Mouse (Mus musculus): ENCODE data around the gene Hoxa13. TPM values are rescaled to one million over a fixed set of nuclear protein-coding genes. Genes with fewer than 3 reads are reported as not detected.

Hoxa13 gene
- total RNA-seq, 2 experiments from 2014 or later: not detected

GRCm38 (mm10) chr6:52225612-52226568 lies 34.8 kb downstream of the Hoxa13 start:
- DNase-seq (ENCODE audit: low spot score in 2 of 2): no peak

DNA sequence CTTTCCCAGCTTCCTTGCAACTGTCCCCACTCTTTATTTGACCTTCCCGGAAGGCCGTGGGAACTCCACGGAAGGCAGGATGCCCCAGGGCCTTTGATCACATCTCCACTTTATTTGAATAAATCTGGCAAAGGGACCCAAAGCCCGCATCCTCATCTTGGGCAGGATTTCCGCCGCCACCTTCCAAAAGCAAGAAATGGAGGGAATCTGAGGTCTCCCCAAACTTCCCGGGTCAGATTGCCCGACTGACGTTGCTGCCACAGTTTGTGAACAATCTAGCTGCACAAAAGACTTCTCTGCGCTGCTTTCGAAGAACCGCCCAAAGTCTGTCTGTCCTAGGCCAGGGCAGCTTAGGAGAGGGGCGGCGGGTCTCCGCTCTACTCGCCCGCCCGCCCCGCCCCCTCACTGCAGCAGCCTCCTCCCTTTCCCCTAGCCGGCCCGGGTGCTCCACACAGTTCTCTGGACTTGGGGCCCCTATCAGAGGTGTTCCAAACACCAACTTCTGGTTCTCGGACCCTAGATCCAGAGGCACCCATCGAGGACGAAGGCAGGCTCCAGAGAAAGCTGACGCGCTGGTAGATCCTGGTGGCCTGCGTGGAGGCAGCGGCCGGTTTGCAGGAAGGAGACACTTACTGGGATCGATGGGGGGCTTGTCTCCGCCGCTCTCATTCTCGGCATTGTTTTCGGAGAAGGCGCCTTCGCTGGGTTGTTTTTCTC lies 35.6 kb downstream of the Hoxa13 start:
- DNase-seq (ENCODE audit: low spot score in 2 of 2): no peak

DNA sequence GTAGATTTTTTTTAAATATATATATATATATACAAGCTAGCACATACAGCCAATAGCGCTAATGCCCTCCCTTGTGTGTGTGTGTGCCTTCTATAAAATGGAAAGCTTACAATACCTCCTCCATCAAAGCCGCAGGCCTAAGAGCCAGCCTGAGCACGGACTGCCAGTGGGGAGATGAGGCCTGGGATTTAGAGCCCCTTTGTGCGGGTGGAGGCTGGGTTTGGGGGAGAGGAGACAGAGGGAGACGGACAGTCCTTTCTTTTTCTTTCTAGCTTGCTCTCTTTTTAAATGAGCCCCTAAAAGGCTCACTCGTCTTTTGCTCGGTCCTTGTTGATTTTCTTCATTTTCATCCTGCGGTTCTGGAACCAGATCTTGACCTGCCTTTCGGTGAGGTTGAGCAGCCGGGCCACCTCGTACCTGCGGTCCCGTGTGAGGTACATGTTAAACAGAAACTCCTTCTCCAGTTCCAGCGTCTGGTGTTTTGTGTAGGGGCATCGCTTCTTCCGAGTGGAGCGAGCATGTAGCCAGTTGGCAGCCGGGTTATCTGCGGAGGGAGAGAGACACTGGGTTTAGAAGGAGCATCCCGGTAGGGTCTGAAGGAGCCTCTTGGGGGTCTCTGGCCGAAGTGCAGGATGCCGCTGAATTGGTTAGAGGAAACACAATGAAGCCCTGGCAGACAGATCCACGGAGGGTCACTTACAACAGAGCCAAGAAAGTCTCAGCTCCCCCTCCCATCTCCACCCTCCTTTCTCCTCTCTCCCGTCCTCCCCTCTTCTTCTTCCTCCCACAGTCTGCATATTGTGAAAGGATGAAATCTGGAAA lies 36.5 kb downstream of the Hoxa13 start:
- DNase-seq (ENCODE audit: low spot score in 2 of 2): no peak

GRCm38 (mm10) chr6:52222729-52223128 lies 38.0 kb downstream of the Hoxa13 start:
- DNase-seq (ENCODE audit: low spot score in 2 of 2): no peak

- no peak for DNase-seq (ENCODE audit: low spot score in 2 of 2)
Observed at GRCm38 (mm10) chr6:52221993-52222685, 38.5 kb downstream of the Hoxa13 start.

GRCm38 (mm10) chr6:52221337-52221992 lies 39.2 kb downstream of the Hoxa13 start, which contains the start of gene Hoxa7:
Gene Hoxa7 (minus strand): TSS chr6:52221854.
- DNase-seq (ENCODE audit: low spot score in 2 of 2): peak; percentile 91 to 93

DNA sequence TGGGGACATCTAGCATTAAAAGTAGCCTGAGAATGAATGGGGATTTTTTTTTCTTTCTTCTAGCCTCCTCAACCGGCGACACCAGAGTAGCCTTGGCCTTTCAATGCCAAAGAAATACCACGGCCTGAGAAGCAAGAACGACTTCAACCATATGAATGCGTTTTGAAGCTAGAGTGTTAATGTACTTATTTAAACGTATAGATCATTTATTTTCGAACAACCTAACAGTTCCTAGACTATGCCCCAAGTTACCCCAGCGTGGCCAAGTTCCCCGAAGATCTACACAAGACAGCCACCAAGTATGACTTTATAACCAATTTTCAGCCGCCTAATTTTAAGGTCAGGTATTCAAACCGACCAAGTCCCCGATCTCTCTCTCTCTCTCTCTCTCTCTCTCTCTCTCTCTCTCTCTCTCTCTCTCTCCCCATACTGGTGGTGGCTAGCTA lies 39.8 kb downstream of the Hoxa13 start:
- DNase-seq (ENCODE audit: low spot score in 2 of 2): no peak

- peak in 1 of 2 experiments; percentile 23 for DNase-seq (ENCODE audit: low spot score in 2 of 2)
Observed at GRCm38 (mm10) chr6:52220003-52220864, 40.4 kb downstream of the Hoxa13 start.

- peak in 1 of 2 experiments; percentile 17 for DNase-seq (ENCODE audit: low spot score in 2 of 2)
Observed at GRCm38 (mm10) chr6:52219234-52219942, 41.3 kb downstream of the Hoxa13 start.

DNA sequence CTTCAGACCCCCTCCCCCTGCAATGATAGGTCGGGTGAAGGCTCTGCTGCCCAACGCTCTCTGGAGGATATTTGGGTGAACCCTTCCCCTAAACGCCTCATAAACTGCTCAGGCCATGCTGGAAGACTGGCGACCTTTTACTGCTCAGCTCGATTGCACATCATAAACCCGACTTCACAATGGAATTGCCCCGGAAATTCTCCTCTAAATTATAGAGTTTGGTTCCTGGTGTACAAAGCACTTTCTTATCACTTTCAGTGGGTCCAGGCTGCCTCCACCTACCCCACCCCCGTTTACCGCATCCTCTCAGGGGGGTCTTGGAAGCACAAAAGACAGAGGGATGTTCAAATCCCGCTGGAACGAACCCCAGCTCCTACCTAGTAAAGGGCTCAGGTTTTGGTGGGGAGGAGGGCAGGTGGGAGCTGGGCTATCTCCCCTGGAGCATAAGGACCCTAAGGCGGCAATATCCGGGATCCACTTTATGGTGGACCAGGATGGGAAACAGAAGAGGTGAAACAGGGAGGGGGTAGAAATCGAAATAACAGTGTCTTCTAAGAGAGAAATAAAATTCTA lies 42.0 kb downstream of the Hoxa13 start:
- DNase-seq (ENCODE audit: low spot score in 2 of 2): peak in 1 of 2 experiments; percentile 17

DNA sequence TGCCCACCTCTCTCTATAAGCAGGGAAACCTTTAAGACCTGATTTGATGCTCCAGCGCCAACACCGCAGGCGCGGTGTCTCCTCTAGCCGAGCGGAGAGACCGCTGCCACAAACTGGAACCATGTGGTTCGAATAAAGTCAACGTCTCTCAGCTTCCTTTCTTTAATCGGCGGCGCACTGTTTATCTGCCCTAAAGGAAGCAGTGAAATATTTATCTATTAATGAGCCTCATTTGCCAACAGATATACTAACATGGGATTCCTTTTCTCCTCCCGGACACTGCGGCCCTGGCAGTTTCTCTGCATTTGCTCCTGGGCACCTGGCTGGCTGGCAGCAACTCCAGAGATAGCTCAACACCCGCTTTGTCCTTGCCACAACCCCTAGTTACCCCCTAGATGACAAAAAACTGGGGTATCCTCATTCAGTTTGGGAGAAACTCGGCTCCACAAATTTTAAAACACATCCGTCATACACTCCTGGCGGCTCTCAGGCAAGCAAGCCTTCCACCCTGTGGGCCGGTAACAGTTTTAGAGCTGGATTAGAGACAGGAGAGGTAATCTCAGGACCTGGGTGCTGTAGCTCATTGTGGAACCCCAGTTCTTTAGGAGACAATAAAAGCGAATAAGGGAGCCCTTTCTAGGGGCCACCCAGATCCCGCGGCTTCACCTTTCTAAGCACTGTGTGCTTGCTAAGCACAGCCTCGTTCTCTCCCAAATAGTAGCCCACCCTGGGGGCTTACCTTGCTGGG lies 42.6 kb downstream of the Hoxa13 start:
- peak in 1 of 2 experiments; percentile 18 for DNase-seq (ENCODE audit: low spot score in 2 of 2)

- peak; percentile 75 to 76 for DNase-seq (ENCODE audit: low spot score in 2 of 2)
Observed at GRCm38 (mm10) chr6:52217459-52217768, 43.3 kb downstream of the Hoxa13 start.

DNA sequence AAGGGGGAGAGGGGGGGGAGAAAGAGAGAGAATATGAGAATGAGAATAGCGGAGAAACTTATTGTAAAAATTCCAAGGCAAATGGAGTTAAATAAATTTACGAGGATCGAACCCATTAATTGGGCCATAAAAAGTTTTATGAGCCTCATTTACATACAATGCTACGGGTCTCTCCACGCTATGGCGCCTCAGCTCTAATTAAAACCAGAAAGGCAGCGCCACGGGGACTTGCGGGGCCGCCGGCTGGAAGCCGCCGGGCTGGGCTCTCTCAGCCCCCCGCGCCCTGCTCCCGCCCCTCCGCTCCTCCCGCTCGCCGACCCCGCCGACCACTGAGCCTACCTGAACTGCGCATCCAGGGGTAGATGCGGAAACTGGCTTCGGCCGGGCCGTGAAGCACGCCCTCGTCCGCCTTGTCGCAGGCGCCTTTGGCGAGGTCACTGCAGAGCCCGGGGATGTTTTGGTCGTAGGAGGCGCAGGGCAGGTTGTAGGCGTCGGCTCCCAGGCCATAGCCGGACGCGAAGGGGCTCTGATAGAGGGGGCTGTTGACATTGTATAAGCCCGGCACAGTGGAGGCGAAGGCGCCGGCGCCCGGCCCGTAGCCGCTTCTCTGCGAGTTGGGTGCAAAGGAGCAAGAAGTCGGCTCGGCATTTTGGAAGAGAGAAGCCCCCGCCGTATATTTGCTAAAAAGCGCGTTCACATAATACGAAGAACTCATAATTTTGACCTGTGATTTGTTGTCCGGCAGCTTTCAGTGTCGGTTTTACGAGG lies 43.8 kb downstream of the Hoxa13 start:
- peak; percentile 47 to 55 for DNase-seq (ENCODE audit: low spot score in 2 of 2)

GRCm38 (mm10) chr6:52215771-52216535 lies 44.7 kb downstream of the Hoxa13 start:
- peak in 1 of 2 experiments; percentile 20 for DNase-seq (ENCODE audit: low spot score in 2 of 2)

DNA sequence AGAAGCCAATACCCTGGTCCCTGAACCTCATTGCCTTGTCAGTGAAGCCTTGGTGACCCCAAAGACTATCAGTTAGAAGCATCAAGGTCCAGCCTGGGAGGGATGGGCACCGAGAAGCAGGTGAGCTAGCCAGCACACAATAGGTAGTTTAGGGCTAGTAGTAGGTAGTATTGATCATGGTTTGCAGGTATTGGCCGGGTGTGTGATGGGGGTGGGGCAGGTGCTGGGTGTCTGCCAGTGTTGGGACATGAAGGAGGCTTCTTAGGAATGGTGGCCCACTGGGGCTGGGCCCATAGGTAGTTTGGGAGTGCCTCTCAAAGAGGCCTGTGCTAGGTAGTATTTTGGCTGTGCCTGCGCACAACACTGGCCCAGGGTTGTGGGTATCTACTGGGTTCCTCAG lies 45.6 kb downstream of the Hoxa13 start:
- peak in 1 of 2 experiments; percentile 19 for DNase-seq (ENCODE audit: low spot score in 2 of 2)

DNA sequence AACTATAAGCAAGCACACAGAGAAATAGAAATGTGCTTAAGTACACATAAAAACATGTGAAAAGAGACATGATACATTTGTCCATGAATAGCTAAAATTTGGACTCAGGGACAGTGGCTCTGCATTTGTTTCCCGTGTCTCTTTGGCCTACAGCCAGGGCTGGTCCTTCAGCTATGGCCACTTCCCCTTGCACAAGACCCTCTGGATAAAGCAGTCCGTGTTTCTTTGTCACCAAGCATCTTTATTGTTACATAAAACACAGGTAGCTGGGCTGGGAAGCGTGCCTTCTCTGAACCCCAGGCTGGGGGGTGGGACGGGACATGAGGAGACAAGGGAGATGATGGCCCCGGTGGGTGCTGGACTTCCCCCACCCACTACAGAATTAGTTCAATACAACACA lies 46.4 kb downstream of the Hoxa13 start:
- DNase-seq (ENCODE audit: low spot score in 2 of 2): peak in 1 of 2 experiments; percentile 17
